Mouse (Mus musculus): ENCODE measurements around the gene Ces4a.
"Not testable (repeated sequence)": the region's sequence is repeated elsewhere in the genome, so short reads cannot be mapped to it uniquely, and the experiment has no call there.

The Ces4a gene

GRCm38 (mm10) chr8:105131509-105131908 lies at the start of gene Ces4a:
TSS of gene Ces4a (plus strand) at chr8:105131800.
- no peak for DNase-seq (ENCODE audit: low read depth)

- no peak for DNase-seq (ENCODE audit: low read depth)
Observed at GRCm38 (mm10) chr8:105083449-105084050, 48.0 kb upstream of the Ces4a start, which contains the start of gene Ces3b. TSS of gene Ces3b (plus strand) at chr8:105083753.

- not testable (repeated sequence) for DNase-seq (ENCODE audit: low read depth)
Observed at GRCm38 (mm10) chr8:105088166-105088565, 43.4 kb upstream of the Ces4a start.

GRCm38 (mm10) chr8:105088581-105088980 lies 43.0 kb upstream of the Ces4a start:
- DNase-seq (ENCODE audit: low read depth): no peak

GRCm38 (mm10) chr8:105093992-105094391 lies 37.6 kb upstream of the Ces4a start:
- DNase-seq (ENCODE audit: low read depth): no peak

GRCm38 (mm10) chr8:105102101-105102785 lies 29.4 kb upstream of the Ces4a start:
- DNase-seq (ENCODE audit: low read depth): not testable (repeated sequence)

- DNase-seq (ENCODE audit: low read depth): not testable (repeated sequence)
Observed at GRCm38 (mm10) chr8:105103701-105104100, 27.9 kb upstream of the Ces4a start.

- no peak for DNase-seq (ENCODE audit: low read depth)
Observed at GRCm38 (mm10) chr8:105104220-105104619, 27.4 kb upstream of the Ces4a start.

- DNase-seq (ENCODE audit: low read depth): no peak
Observed at GRCm38 (mm10) chr8:105129864-105130263, 1.7 kb upstream of the Ces4a start.

- DNase-seq (ENCODE audit: low read depth): peak; percentile 78
Observed at GRCm38 (mm10) chr8:105138423-105138822, 6.8 kb downstream of the Ces4a start.

GRCm38 (mm10) chr8:105142395-105142794 lies 10.8 kb downstream of the Ces4a start:
- DNase-seq (ENCODE audit: low read depth): peak; percentile 33

GRCm38 (mm10) chr8:105151654-105152053 lies 20.1 kb downstream of the Ces4a start:
- no peak for DNase-seq (ENCODE audit: low read depth)

GRCm38 (mm10) chr8:105152623-105153398 lies 21.2 kb downstream of the Ces4a start:
- DNase-seq (ENCODE audit: low read depth): no peak

- DNase-seq (ENCODE audit: low read depth): no peak
Observed at GRCm38 (mm10) chr8:105154316-105154715, 22.7 kb downstream of the Ces4a start.

- no peak for DNase-seq (ENCODE audit: low read depth)
Observed at GRCm38 (mm10) chr8:105155091-105155745, 23.6 kb downstream of the Ces4a start.

- DNase-seq (ENCODE audit: low read depth): peak; percentile 79
Observed at GRCm38 (mm10) chr8:105157555-105157954, 26.0 kb downstream of the Ces4a start.

GRCm38 (mm10) chr8:105158084-105158483 lies 26.5 kb downstream of the Ces4a start:
- peak; percentile 33 for DNase-seq (ENCODE audit: low read depth)

GRCm38 (mm10) chr8:105161121-105161652 lies 29.6 kb downstream of the Ces4a start:
- DNase-seq (ENCODE audit: low read depth): no peak

- no peak for DNase-seq (ENCODE audit: low read depth)
Observed at GRCm38 (mm10) chr8:105164272-105164902, 32.8 kb downstream of the Ces4a start.

GRCm38 (mm10) chr8:105165191-105165590 lies 33.6 kb downstream of the Ces4a start:
- DNase-seq (ENCODE audit: low read depth): no peak

GRCm38 (mm10) chr8:105167116-105167515 lies 35.5 kb downstream of the Ces4a start:
- DNase-seq (ENCODE audit: low read depth): no peak

GRCm38 (mm10) chr8:105169582-105169981 lies 38.0 kb downstream of the Ces4a start:
- no peak for DNase-seq (ENCODE audit: low read depth)
